Comparison of ENCODE assay signal across 17 mouse cellular contexts in the genomic region with DNA sequence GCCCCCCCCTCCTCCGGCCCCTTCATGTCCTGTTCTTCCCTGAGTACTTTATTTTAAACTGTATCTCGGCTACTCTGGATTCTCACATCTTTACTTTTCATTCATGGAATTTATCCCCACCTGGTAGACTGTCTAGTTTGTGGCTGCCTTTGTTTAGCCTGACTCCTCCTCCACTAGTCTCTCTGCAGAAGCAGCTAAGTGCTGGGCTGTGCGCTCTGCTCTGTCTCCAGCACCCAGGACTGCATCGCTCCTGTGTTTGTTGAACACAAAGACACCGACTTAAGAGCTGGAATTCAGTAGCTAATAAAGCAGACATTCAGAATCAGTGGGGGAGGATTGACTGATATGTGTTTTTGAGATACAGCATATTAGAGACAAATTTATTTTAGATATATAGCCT.
DNase-seq lines count a peak whose midpoint lies in the region; ATAC-seq and TF ChIP-seq lines count a peak whose summit lies in the region.
"Had no signal": no experiment of that assay in that cellular context is flagged by ENCODE, and none has a peak within 500 bp of the region (broad histone marks: within the 10 kb centered on the region; RNA-seq: fewer than 3 reads in every experiment).

No protein-coding gene starts in this region.

- H3K9me3 ChIP-seq in heart, postnatal 0 days (replicated peaks; ENCODE audit: control insufficient read depth, low read length) = no peaks in the 10 kb centered on the region; the same call in 1 of the 2 replicates
- H3K9me3 ChIP-seq in midbrain, embryonic 11.5 days (ENCODE audit: control insufficient read depth, low read length) = no peaks in the 10 kb centered on the region
- H3K9me3 ChIP-seq in midbrain, embryonic 15.5 days = no peaks in the 10 kb centered on the region
- H3K9me3 ChIP-seq in forebrain, embryonic 11.5 days (ENCODE audit: control insufficient read depth, low read length) = no peaks in the 10 kb centered on the region; the same call in 1 of the 2 replicates
- no peaks in the 10 kb centered on the region for H3K9me3 ChIP-seq in neural tube, embryonic 15.5 days (replicated peaks)
- H3K9me3 ChIP-seq: midbrain, embryonic 12.5 days; neural tube, embryonic 12.5 days had no signal

- TF ChIP-seq CTCF in heart, postnatal 0 days (IDR thresholded peaks at IDR 0.05; ENCODE audit: low read depth) = no peak

- no peak overlapping the region for H3K4me3 ChIP-seq in heart, postnatal 0 days (ENCODE audit: low read depth, low read length)
- no peak overlapping the region for H3K4me3 ChIP-seq in midbrain, embryonic 11.5 days (ENCODE audit: low read depth, low read length)
- no peak overlapping the region for H3K4me3 ChIP-seq in midbrain, embryonic 15.5 days
- no peak overlapping the region for H3K4me3 ChIP-seq in forebrain, embryonic 11.5 days (ENCODE audit: low read depth, low read length)
- H3K4me3 ChIP-seq in neural tube, embryonic 15.5 days (replicated peaks) = no peak overlapping the region
- H3K4me3 ChIP-seq: midbrain, embryonic 12.5 days; neural tube, embryonic 12.5 days had no signal

- 45% methylated on average over 5 of the region's 5 CpGs for WGBS in heart, postnatal 0 days
- 63% methylated on average over 5 of the region's 5 CpGs for WGBS in midbrain, embryonic 11.5 days
- WGBS in midbrain, embryonic 15.5 days = 42% methylated on average over 5 of the region's 5 CpGs
- WGBS in forebrain, embryonic 11.5 days = 62% methylated on average over 5 of the region's 5 CpGs
- 54% methylated on average over 5 of the region's 5 CpGs for WGBS in neural tube, embryonic 15.5 days

- DNase-seq in heart, postnatal 0 days (ENCODE audit: low spot score) = no peak
- no peak for DNase-seq in heart, adult 18-20 months
- DNase-seq in midbrain, embryonic 11.5 days (ENCODE audit: low spot score, missing footprints) = no peak
- peak; percentile 45 for DNase-seq in forebrain, embryonic 11.5 days (ENCODE audit: low spot score)
- no peak for DNase-seq in kidney, adult 8-10 months
- DNase-seq: adrenal gland, postnatal 14 days; cerebellum, postnatal 10 days; kidney, adult 9 months; kidney, postnatal 4 days; layer of hippocampus, postnatal 36 days; lung, postnatal 36 days; right cerebral cortex, postnatal 4 days had no signal

- H3K9ac ChIP-seq in heart, postnatal 0 days (replicated peaks; ENCODE audit: low read depth, low read length) = no peak overlapping the region
- H3K9ac ChIP-seq in midbrain, embryonic 11.5 days (ENCODE audit: low read length) = no peak overlapping the region
- H3K9ac ChIP-seq in midbrain, embryonic 15.5 days = no peak overlapping the region
- no peak overlapping the region for H3K9ac ChIP-seq in forebrain, embryonic 11.5 days (ENCODE audit: low read length)
- no peak overlapping the region for H3K9ac ChIP-seq in neural tube, embryonic 15.5 days (replicated peaks)
- H3K9ac ChIP-seq: midbrain, embryonic 12.5 days; neural tube, embryonic 12.5 days had no signal

- H3K36me3 ChIP-seq in heart, postnatal 0 days (replicated peaks; ENCODE audit: control insufficient read depth, insufficient read depth, low read length) = no peaks in the 10 kb centered on the region
- H3K36me3 ChIP-seq in midbrain, embryonic 11.5 days (ENCODE audit: control insufficient read depth, insufficient read depth, low read length) = no peaks in the 10 kb centered on the region
- no peaks in the 10 kb centered on the region for H3K36me3 ChIP-seq in midbrain, embryonic 15.5 days (replicated peaks)
- no peaks in the 10 kb centered on the region for H3K36me3 ChIP-seq in forebrain, embryonic 11.5 days (ENCODE audit: control insufficient read depth, insufficient read depth, low read length)
- no peaks in the 10 kb centered on the region for H3K36me3 ChIP-seq in neural tube, embryonic 15.5 days
- H3K36me3 ChIP-seq: G1E; midbrain, embryonic 12.5 days; neural tube, embryonic 12.5 days had no signal

- H3K27me3 ChIP-seq in heart, postnatal 0 days (ENCODE audit: control insufficient read depth, insufficient read depth, low read length) = no peaks in the 10 kb centered on the region
- no peaks in the 10 kb centered on the region for H3K27me3 ChIP-seq in midbrain, embryonic 11.5 days (ENCODE audit: control insufficient read depth, insufficient read depth, low read length)
- H3K27me3 ChIP-seq in midbrain, embryonic 15.5 days (replicated peaks) = no peaks in the 10 kb centered on the region
- H3K27me3 ChIP-seq in forebrain, embryonic 11.5 days (ENCODE audit: control insufficient read depth, insufficient read depth, low read length) = no peaks in the 10 kb centered on the region
- H3K27me3 ChIP-seq in neural tube, embryonic 15.5 days (replicated peaks) = no peaks in the 10 kb centered on the region
- H3K27me3 ChIP-seq: midbrain, embryonic 12.5 days; neural tube, embryonic 12.5 days had no signal

- H3K4me1 ChIP-seq in heart, postnatal 0 days (ENCODE audit: control insufficient read depth, insufficient read depth) = peaks cover 38% of the 10 kb centered on the region
- H3K4me1 ChIP-seq in midbrain, embryonic 11.5 days (ENCODE audit: control insufficient read depth, insufficient read depth, low read length) = peaks cover 14% of the 10 kb centered on the region
- H3K4me1 ChIP-seq in midbrain, embryonic 15.5 days = peaks cover 12% of the 10 kb centered on the region
- peaks cover 9% of the 10 kb centered on the region; the same call in 1 of the 2 replicates for H3K4me1 ChIP-seq in forebrain, embryonic 11.5 days (replicated peaks; ENCODE audit: control insufficient read depth, insufficient read depth, low read length)
- H3K4me1 ChIP-seq in neural tube, embryonic 15.5 days = peaks cover 17% of the 10 kb centered on the region

- no peak for TF ChIP-seq EP300 in heart, postnatal 0 days (IDR thresholded peaks at IDR 0.05; ENCODE audit: low read depth)

- 0 out of 2 replicates have a peak overlapping the region, but pooled peaks have one; percentile 0 for H3K27ac ChIP-seq in heart, postnatal 0 days (ENCODE audit: low read depth)
- H3K27ac ChIP-seq in midbrain, embryonic 11.5 days (ENCODE audit: low read depth, low read length) = no peak overlapping the region
- H3K27ac ChIP-seq in midbrain, embryonic 15.5 days = no peak overlapping the region
- no peak overlapping the region for H3K27ac ChIP-seq in forebrain, embryonic 11.5 days (ENCODE audit: low read depth, low read length)
- no peak overlapping the region for H3K27ac ChIP-seq in neural tube, embryonic 15.5 days (replicated peaks)
- H3K27ac ChIP-seq: midbrain, embryonic 12.5 days; neural tube, embryonic 12.5 days had no signal

- ATAC-seq in heart, postnatal 0 days (ENCODE audit: insufficient read depth, low read depth) = no peak
- ATAC-seq in midbrain, embryonic 11.5 days (ENCODE audit: low FRiP score) = 0 out of 2 replicates have a peak, but pooled peaks have one; percentile 48
- no peak for ATAC-seq in midbrain, embryonic 15.5 days (replicated peaks)
- no peak for ATAC-seq in forebrain, embryonic 11.5 days (replicated peaks; ENCODE audit: low FRiP score)
- ATAC-seq in neural tube, embryonic 15.5 days (ENCODE audit: low FRiP score) = 0 out of 2 replicates have a peak, but pooled peaks have one; percentile 32

- H3K4me2 ChIP-seq in heart, postnatal 0 days (ENCODE audit: low read depth, low read length) = no peak overlapping the region
- no peak overlapping the region for H3K4me2 ChIP-seq in midbrain, embryonic 11.5 days
- no peak overlapping the region for H3K4me2 ChIP-seq in midbrain, embryonic 15.5 days
- H3K4me2 ChIP-seq in forebrain, embryonic 11.5 days (ENCODE audit: low read depth, low read length, severe bottlenecking) = no peak overlapping the region
- no peak overlapping the region for H3K4me2 ChIP-seq in neural tube, embryonic 15.5 days
- H3K4me2 ChIP-seq: midbrain, embryonic 12.5 days; neural tube, embryonic 12.5 days had no signal

Comparison
In these comparisons a context has a peak if more than half of its experiments do, and no peak if none do; other contexts are left out.
1. ATAC-seq: peak in midbrain, embryonic 11.5 days (single experiment) and neural tube, embryonic 15.5 days (single experiment); none in heart, postnatal 0 days (single experiment), midbrain, embryonic 15.5 days (single experiment) and forebrain, embryonic 11.5 days (single experiment).